Mouse (Mus musculus) heart, embryonic 14.5 days (tissue): ENCODE measurements around the gene Fxyd3. TPM values are rescaled to one million over a fixed set of nuclear protein-coding genes. Genes with fewer than 3 reads are reported as not detected.
A peak's percentile ranks its signal among the peaks of the same experiment; 100 is the strongest.

Experiments used
- ATAC-seq: fragments of 200-750 bp; cut with Nextera tagmentation; 2 replicates; pipeline ENCODE4 v1.8.0; 2017; ENCODE audit warnings: low read depth, moderate TSS enrichment; ENCODE audit not compliant: insufficient number of reproducible peaks, insufficient read depth, low FRiP score
- H3K27ac ChIP-seq, 2 experiments: fragments of 200-500 bp in 1 of 2; fragments of 300-500 bp in 1 of 2; sonication (generic) in 1 of 2; replicated peaks in 1 of 2; 2 replicates each; pipeline ENCODE4 v1.5.1; 2012 to 2014; ENCODE audit warnings: low read depth in 2 of 2, low read length in 2 of 2, control low read depth in 1 of 2, mild to moderate bottlenecking in 1 of 2, mixed read lengths in 1 of 2; ENCODE audit not compliant: control insufficient read depth in 1 of 2, insufficient read depth in 1 of 2
- H3K27me3 ChIP-seq: fragments of 300-500 bp; sonication (generic); 2 replicates; pipeline ENCODE4 v1.6.1; 2014; ENCODE audit warnings: mild to moderate bottlenecking, low read length, control low read depth; ENCODE audit not compliant: control insufficient read depth, insufficient read depth
- H3K36me3 ChIP-seq: fragments of 300-500 bp; sonication (generic); 2 replicates; pipeline ENCODE4 v1.6.1; 2014; ENCODE audit warnings: mild to moderate bottlenecking, control low read depth, low read length, mixed read lengths; ENCODE audit not compliant: control insufficient read depth, insufficient read depth
- H3K4me1 ChIP-seq, 2 experiments: fragments of 200-500 bp in 1 of 2; fragments of 300-500 bp in 1 of 2; sonication (generic) in 1 of 2; 2 replicates each; pipeline ENCODE4 v1.6.1; 2012 to 2014; ENCODE audit warnings: low read length in 2 of 2, control low read depth in 1 of 2, mixed read lengths in 1 of 2; ENCODE audit not compliant: control insufficient read depth in 2 of 2, insufficient read depth in 2 of 2
- H3K4me2 ChIP-seq: fragments of 300-500 bp; sonication (generic); 2 replicates; pipeline ENCODE4 v1.6.1; 2014; ENCODE audit warnings: mild to moderate bottlenecking, low read length
- H3K4me3 ChIP-seq, 2 experiments: fragments of 200-500 bp in 1 of 2; fragments of 300-500 bp in 1 of 2; sonication (generic) in 1 of 2; 2 replicates each; pipeline ENCODE4 v1.5.1; 2012 to 2014; ENCODE audit warnings: low read length in 2 of 2, mild to moderate bottlenecking in 2 of 2, control low read depth in 1 of 2, low read depth in 1 of 2, moderate library complexity in 1 of 2; ENCODE audit not compliant: control insufficient read depth in 1 of 2, insufficient read depth in 1 of 2
- H3K9ac ChIP-seq: fragments of 300-500 bp; sonication (generic); 2 replicates; pipeline ENCODE4 v1.6.1; 2014; ENCODE audit warnings: mild to moderate bottlenecking, low read length
- H3K9me3 ChIP-seq: fragments of 300-500 bp; sonication (generic); 2 replicates; pipeline ENCODE4 v1.6.1; 2016; ENCODE audit warnings: low read length, control low read depth; ENCODE audit not compliant: control insufficient read depth
- WGBS: fragments of 180-500 bp; shearing (Covaris S2); extraction: QIAGEN DNeasy Blood & Tissue Kit; methylation state at CpG from one replicate; pipeline ENCODE4 v1.1.7; 2014; 5-methylcytosine and 5-hydroxymethylcytosine counted together
- polyA plus RNA-seq: library from polyadenylated mRNA; unstranded; fragments of >200 nt; fragmentation: Nextera tagmentation; extraction: Ambion mirVana; gene quantifications from 2 replicates; pipeline ENCODE4 v1.2.1, GENCODE M21; 2014

Gene Fxyd3
- polyA plus RNA-seq, 1 experiment from 2014 or later: 0.82 TPM

GRCm38 (mm10) chr7:31099612-31099982, 23.1 kb upstream of the Fxyd3 start:
- no peaks in the 10 kb centered on the region for H3K9me3 ChIP-seq
- no peak for ATAC-seq
- H3K9ac ChIP-seq: no peak overlapping the region
- peaks cover 0 to under 1% of the 10 kb centered on the region in 2 experiments; a peak in 2 of 4 replicates for H3K4me1 ChIP-seq
- no peak overlapping the region for H3K27ac ChIP-seq
- H3K4me2 ChIP-seq: no peak overlapping the region
- peaks cover 13% of the 10 kb centered on the region for H3K27me3 ChIP-seq
- H3K36me3 ChIP-seq: no peaks in the 10 kb centered on the region
- WGBS: 82% methylated on average over 6 of the region's 6 CpGs
- no peak overlapping the region for H3K4me3 ChIP-seq

DNA sequence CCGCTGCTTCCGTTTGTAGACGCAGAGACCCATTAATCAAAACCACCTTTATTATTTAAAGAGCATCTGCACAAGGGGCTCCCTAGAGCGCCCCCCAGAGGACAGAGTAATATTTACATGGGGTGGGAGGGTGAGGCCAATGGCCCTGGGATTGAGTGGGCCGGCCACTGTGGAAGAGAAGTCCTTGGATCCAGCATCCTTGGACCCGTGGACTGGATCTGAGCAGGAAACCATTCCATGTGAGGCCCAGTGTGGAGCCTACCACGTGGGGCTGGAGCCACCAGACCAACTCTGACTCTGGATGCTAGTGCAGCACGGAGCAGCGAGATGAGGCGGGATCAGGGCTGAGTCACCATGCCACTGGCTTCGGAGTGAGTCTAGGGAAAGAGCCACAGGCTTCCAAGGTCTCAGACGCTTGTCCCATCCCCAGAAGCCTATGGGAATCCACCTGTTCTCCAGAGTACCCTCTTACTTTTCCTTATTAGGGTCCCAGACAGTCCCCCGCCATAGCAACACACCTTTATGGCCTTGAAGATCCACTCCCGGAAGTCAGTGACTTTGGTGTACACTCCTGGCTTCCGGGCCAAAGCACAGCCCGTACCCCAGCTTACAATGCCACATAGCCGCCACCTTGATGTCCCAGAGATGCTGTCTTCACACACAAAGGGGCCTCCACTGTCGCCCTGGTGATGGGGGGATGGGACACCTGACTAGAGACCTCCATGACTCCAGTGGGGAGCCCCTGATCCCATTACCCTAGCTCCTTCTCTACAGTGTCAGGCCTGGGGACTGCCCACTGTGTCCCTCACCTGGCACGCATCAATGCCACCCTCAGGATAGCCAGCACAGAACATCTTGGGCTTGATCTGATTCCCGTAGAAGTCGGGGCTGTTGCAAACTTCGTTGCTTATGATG, 22.4 kb upstream of the Fxyd3 start:
- ATAC-seq: no peak
- no peak overlapping the region for H3K9ac ChIP-seq
- WGBS: 74% methylated on average over 22 of the region's 22 CpGs

GRCm38 (mm10) chr7:31097583-31098248, 21.2 kb upstream of the Fxyd3 start:
- H3K4me2 ChIP-seq: peak overlapping the region; percentile 52
- 44% methylated on average over 19 of the region's 20 CpGs for WGBS
- 0 out of 2 replicates have a peak, but pooled peaks cover 7% of the 10 kb centered on the region for H3K27me3 ChIP-seq
- H3K4me1 ChIP-seq: no peaks in the 10 kb centered on the region
- H3K9me3 ChIP-seq: no peaks in the 10 kb centered on the region
- peak; percentile 89 for ATAC-seq
- H3K27ac ChIP-seq: no peak overlapping the region
- peak overlapping the region; percentile 46; the same call in 1 of the 2 replicates for H3K9ac ChIP-seq
- H3K36me3 ChIP-seq: no peaks in the 10 kb centered on the region
- H3K4me3 ChIP-seq: peak overlapping the region; percentile 28 to 29

More for the DNA sequence above, 22.4 kb upstream of the Fxyd3 start:
- peaks cover 12% of the 10 kb centered on the region for H3K27me3 ChIP-seq
- H3K4me3 ChIP-seq: no peak overlapping the region
- H3K36me3 ChIP-seq: no peaks in the 10 kb centered on the region
- H3K4me1 ChIP-seq: no peaks in the 10 kb centered on the region; a peak in 1 of 4 replicates
- no peak overlapping the region for H3K4me2 ChIP-seq
- no peak overlapping the region for H3K27ac ChIP-seq
- no peaks in the 10 kb centered on the region for H3K9me3 ChIP-seq

DNA sequence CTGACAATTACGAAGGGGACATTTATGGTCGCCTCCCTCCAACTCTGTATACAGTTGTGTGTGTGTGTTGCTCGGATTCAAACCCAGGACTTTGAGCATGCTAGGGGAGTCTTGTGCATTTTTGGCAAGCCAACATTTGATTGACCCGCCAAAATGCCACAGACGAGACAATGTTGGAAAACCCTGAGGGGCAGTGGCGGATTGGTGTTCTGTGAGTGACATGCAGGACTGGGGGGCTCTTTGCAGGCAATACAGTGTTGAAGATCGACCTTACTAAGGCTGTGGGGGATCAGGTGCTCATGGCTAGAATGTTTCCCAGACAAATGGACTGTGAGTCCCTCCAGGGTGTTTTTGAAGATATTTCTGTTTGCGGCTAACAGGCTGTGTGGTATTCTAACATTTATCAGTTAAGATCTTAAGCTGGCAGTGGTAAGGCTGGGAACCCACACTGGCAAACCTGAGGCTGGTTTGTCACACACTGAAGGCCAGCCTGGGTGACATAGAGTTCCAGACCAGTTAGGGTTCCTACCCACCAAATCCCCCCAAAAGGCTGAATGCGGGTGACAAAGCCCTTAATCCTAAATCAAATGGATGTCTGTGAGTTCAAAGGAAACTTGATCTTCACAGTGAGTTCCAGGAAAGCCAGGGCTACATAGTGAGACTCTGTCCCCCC, 20.5 kb upstream of the Fxyd3 start:
- Histone ChIP-seq H3K36me3 (no peaks in the 10 kb centered on the region), H3K4me1 (no peaks in the 10 kb centered on the region), H3K27ac (no peak overlapping the region), H3K9me3 (no peaks in the 10 kb centered on the region), H3K27me3 (0 out of 2 replicates have a peak, but pooled peaks cover 2% of the 10 kb centered on the region), H3K4me2 (no peak overlapping the region), H3K4me3 (no peak overlapping the region), H3K9ac (no peak overlapping the region; the same call in 1 of the 2 replicates)
- no peak for ATAC-seq
- 71% methylated on average over 9 of the region's 9 CpGs for WGBS

DNA sequence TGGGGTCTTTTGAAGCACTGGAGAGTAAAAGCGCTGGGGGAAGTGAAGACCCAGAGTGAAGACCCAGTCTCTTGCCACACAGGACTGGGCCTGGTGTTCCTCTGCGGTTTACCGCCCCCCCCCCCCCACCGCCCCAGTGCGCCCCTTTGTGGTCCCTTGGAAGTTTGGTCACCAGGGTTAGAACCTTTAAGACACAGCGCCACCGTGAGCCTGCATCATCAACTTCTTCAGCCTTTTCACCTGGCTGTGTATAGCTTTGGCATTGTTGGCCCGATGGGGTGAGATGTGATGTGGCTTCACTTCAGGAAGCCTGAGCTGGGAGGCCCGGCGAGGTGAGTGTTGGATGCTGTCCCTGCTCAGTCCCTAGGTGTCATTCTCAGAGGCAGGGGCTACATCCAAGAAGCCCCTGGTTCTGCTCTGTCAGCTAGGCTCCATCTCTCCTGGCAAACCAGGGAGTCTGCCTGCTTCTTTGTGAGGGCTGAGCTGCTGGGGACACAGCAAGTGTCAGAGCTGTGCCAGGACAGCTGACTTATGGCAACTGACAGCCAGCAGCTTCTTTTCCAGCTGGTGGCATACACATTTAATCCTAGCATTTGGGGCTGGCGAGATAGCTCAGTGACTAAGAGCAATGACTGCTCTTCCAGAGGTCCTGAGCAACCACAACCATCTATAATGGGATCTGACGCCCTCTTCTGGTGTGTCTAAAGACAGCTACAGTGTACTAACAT, 18.4 kb upstream of the Fxyd3 start:
- ATAC-seq: no peak
- 22% methylated on average over 11 of the region's 12 CpGs for WGBS

DNA sequence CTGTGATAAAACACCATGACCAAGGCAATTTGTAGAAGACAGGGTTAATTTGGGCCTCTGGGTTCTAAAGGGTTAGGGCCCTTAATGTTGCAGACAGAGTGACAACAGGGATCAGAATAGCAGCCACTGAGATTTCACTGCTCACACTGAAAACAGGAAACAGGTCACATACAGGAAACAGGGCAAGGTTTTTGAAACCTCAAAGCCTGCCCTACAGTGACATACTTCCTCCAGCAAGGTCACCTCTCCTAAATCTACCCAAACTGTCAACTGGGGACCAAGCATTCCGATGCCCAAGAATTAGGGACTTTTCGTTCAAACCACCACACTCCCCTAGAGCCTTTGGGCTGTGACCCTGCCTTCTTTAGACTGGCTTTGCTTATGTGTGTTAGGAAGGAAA, 13.2 kb upstream of the Fxyd3 start:
- no peak for ATAC-seq
- H3K9me3 ChIP-seq: no peaks in the 10 kb centered on the region
- no peak overlapping the region for H3K9ac ChIP-seq
- H3K27me3 ChIP-seq: no peaks in the 10 kb centered on the region
- H3K4me1 ChIP-seq: peaks cover 0 to 4% of the 10 kb centered on the region in 2 experiments; a peak in 1 of 4 replicates
- no peak overlapping the region for H3K4me3 ChIP-seq
- 81% methylated on average over 2 of the region's 2 CpGs for WGBS
- no peaks in the 10 kb centered on the region for H3K36me3 ChIP-seq
- H3K27ac ChIP-seq: no peak overlapping the region
- no peak overlapping the region for H3K4me2 ChIP-seq

More for the DNA sequence above, 18.4 kb upstream of the Fxyd3 start:
- H3K27me3 ChIP-seq: no peaks in the 10 kb centered on the region
- no peaks in the 10 kb centered on the region for H3K4me1 ChIP-seq
- H3K4me3 ChIP-seq: no peak overlapping the region
- H3K27ac ChIP-seq: no peak overlapping the region
- no peaks in the 10 kb centered on the region for H3K9me3 ChIP-seq
- no peaks in the 10 kb centered on the region for H3K36me3 ChIP-seq
- no peak overlapping the region for H3K4me2 ChIP-seq
- no peak overlapping the region for H3K9ac ChIP-seq

DNA sequence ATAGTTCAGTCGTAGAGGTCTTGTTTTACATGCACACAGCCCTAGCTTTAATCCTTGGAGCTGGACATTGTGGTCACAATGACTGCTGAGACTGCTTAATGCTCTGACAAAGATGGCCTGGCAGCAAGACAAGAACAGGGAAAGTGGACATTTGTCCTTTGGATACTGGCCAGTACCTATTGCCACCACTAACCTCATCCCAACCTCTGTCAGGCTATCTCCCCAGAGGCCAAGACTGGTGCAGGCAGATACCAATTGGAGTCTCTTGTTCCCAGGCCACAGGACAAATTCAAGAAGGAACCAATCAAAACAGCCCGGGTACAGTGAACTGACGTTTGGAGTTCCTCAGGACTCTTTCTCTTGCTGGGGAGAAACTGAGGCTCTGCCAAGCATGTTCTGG, 11.7 kb upstream of the Fxyd3 start:
- no peaks in the 10 kb centered on the region for H3K27me3 ChIP-seq
- no peaks in the 10 kb centered on the region for H3K9me3 ChIP-seq
- peaks cover 0 to 4% of the 10 kb centered on the region in 2 experiments; a peak in 1 of 4 replicates for H3K4me1 ChIP-seq
- no peak overlapping the region for H3K4me3 ChIP-seq
- H3K4me2 ChIP-seq: no peak overlapping the region
- H3K27ac ChIP-seq: no peak overlapping the region
- H3K36me3 ChIP-seq: no peaks in the 10 kb centered on the region
- whole genome bisulfite sequencing: 61% methylated on average over 3 of the region's 3 CpGs
- ATAC-seq: no peak
- no peak overlapping the region for H3K9ac ChIP-seq
